Comparison of ENCODE assay signal across 20 mouse cellular contexts in the genomic region with DNA sequence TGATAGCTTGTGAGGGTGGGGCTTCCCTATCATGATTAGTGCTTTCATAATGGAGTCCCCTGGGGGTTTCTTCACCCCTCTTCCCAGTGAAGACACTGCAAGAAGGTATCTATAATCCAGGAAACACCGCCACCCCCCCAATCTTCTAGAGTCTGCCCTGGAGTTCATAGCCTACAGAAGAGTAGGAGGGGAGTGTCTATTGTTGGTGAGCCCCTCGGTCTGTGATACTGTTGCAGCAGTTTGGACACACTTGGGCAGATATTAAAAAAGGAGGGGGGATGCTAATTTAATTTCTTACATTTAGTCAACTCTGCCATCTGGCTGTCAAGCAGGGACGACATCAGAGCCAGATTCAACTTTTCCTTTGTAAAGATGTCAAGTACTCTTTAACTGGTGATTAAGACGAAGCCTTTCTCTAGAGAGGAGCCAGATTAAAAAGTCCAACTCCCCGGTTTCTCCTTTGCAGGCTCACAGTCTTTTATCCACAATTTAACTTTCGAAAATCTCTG. TPM values are rescaled to one million over a fixed set of nuclear protein-coding genes. Genes with fewer than 3 reads are reported as not detected.
DNase-seq lines count a peak whose midpoint lies in the region; ATAC-seq and TF ChIP-seq lines count a peak whose summit lies in the region.
"Had no signal": no experiment of that assay in that cellular context is flagged by ENCODE, and none has a peak within 500 bp of the region (broad histone marks: within the 10 kb centered on the region; RNA-seq: fewer than 3 reads in every experiment).

No protein-coding gene starts in this region.

- peak; percentile 18; the same call in 1 of the 2 replicates for TF ChIP-seq CTCF in kidney, postnatal 0 days (IDR thresholded peaks at IDR 0.05; ENCODE audit: low read depth)
- TF ChIP-seq CTCF in liver, embryonic 14.5 days (IDR thresholded peaks at IDR 0.05; ENCODE audit: low read depth), result no peak
- peak; percentile 44 for TF ChIP-seq CTCF in midbrain, postnatal 0 days (IDR thresholded peaks at IDR 0.05)

- no peaks in the 10 kb centered on the region for H3K36me3 ChIP-seq in kidney, postnatal 0 days (ENCODE audit: insufficient read depth, low read length)
- no peaks in the 10 kb centered on the region for H3K36me3 ChIP-seq in liver, embryonic 14.5 days (replicated peaks; ENCODE audit: control insufficient read depth, insufficient read depth, low read depth)
- no peaks in the 10 kb centered on the region for H3K36me3 ChIP-seq in midbrain, postnatal 0 days (ENCODE audit: insufficient read depth, low read length)
- H3K36me3 ChIP-seq: embryonic facial prominence, embryonic 12.5 days; forebrain, embryonic 15.5 days; hindbrain, embryonic 12.5 days had no signal

- H3K27ac ChIP-seq in kidney, postnatal 0 days, result no peak overlapping the region
- peak overlapping the region; percentile 13; the same call in 1 of the 2 replicates for H3K27ac ChIP-seq in liver, embryonic 14.5 days
- no peak overlapping the region for H3K27ac ChIP-seq in midbrain, postnatal 0 days (ENCODE audit: low read depth, low read length)
- H3K27ac ChIP-seq: embryonic facial prominence, embryonic 12.5 days; forebrain, embryonic 15.5 days; hindbrain, embryonic 12.5 days had no signal

- ATAC-seq in kidney, postnatal 0 days (replicated peaks; ENCODE audit: low FRiP score, low read depth), result no peak
- no peak for ATAC-seq in liver, embryonic 14.5 days (ENCODE audit: insufficient read depth)
- ATAC-seq in midbrain, postnatal 0 days (ENCODE audit: low FRiP score), result no peak
- ATAC-seq: forebrain, embryonic 15.5 days had no signal

- H3K4me3 ChIP-seq in kidney, postnatal 0 days (replicated peaks; ENCODE audit: low read depth, low read length), result no peak overlapping the region
- H3K4me3 ChIP-seq in liver, embryonic 14.5 days (ENCODE audit: insufficient read depth in 1 of 2, low read depth in 2 of 2, low read length in 2 of 2), result no peak overlapping the region
- H3K4me3 ChIP-seq in midbrain, postnatal 0 days (ENCODE audit: low read depth, low read length), result no peak overlapping the region
- H3K4me3 ChIP-seq: embryonic facial prominence, embryonic 12.5 days; forebrain, embryonic 15.5 days; hindbrain, embryonic 12.5 days had no signal

- H3K9me3 ChIP-seq in kidney, postnatal 0 days (replicated peaks; ENCODE audit: low read length), result no peaks in the 10 kb centered on the region
- H3K9me3 ChIP-seq in liver, embryonic 14.5 days (ENCODE audit: control insufficient read depth, low read length), result no peaks in the 10 kb centered on the region
- H3K9me3 ChIP-seq in midbrain, postnatal 0 days (ENCODE audit: low read length), result no peaks in the 10 kb centered on the region
- H3K9me3 ChIP-seq: embryonic facial prominence, embryonic 12.5 days; forebrain, embryonic 15.5 days; hindbrain, embryonic 12.5 days had no signal

- no peaks in the 10 kb centered on the region for H3K4me1 ChIP-seq in kidney, postnatal 0 days (replicated peaks; ENCODE audit: insufficient read depth, low read length)
- peaks cover 38 to 43% of the 10 kb centered on the region in 2 experiments for H3K4me1 ChIP-seq in liver, embryonic 14.5 days (replicated peaks; ENCODE audit: control insufficient read depth in 2 of 2, insufficient read depth in 2 of 2, low read length in 1 of 2)
- H3K4me1 ChIP-seq in midbrain, postnatal 0 days (ENCODE audit: insufficient read depth, low read length), result no peaks in the 10 kb centered on the region
- H3K4me1 ChIP-seq: embryonic facial prominence, embryonic 12.5 days; forebrain, embryonic 15.5 days; hindbrain, embryonic 12.5 days had no signal

- H3K4me2 ChIP-seq in kidney, postnatal 0 days (ENCODE audit: low read length), result no peak overlapping the region
- no peak overlapping the region for H3K4me2 ChIP-seq in liver, embryonic 14.5 days (ENCODE audit: low read depth)
- H3K4me2 ChIP-seq in midbrain, postnatal 0 days (ENCODE audit: low read depth, low read length, poor library complexity, severe bottlenecking), result no peak overlapping the region
- H3K4me2 ChIP-seq: embryonic facial prominence, embryonic 12.5 days; forebrain, embryonic 15.5 days; hindbrain, embryonic 12.5 days had no signal

- H3K27me3 ChIP-seq in kidney, postnatal 0 days (ENCODE audit: insufficient read depth, low read length), result 0 out of 2 replicates have a peak, but pooled peaks cover 1% of the 10 kb centered on the region
- H3K27me3 ChIP-seq in liver, embryonic 14.5 days (ENCODE audit: control insufficient read depth, insufficient read depth, low read length), result peaks cover 9% of the 10 kb centered on the region
- H3K27me3 ChIP-seq in midbrain, postnatal 0 days (ENCODE audit: insufficient read depth, low read length), result no peaks in the 10 kb centered on the region

- no peak for DNase-seq in kidney, postnatal 0 days (ENCODE audit: low spot score)
- DNase-seq in kidney, postnatal 10 days, result no peak
- DNase-seq in liver, embryonic 14.5 days (ENCODE audit: low read depth in 3 of 3, low spot score in 3 of 3), result no peak
- no peak for DNase-seq in liver
- DNase-seq in retina, embryonic 14.5 days (ENCODE audit: low spot score), result peak; percentile 35
- no peak for DNase-seq in retina, postnatal 1 day
- DNase-seq in midbrain, postnatal 0 days (ENCODE audit: low spot score), result peak; percentile 39
- DNase-seq in natural killer cell, adult 2 months (ENCODE audit: low spot score in 2 of 2), result no peak
- DNase-seq: adrenal gland, postnatal 10 days; cerebellum, adult 11-12 months; cerebellum, adult 9-10 months; cerebellum, postnatal 25 days; gastrocnemius, postnatal 25 days; heart, postnatal 10 days; heart, postnatal 4 days had no signal

- TF ChIP-seq EP300 in liver, embryonic 14.5 days (IDR thresholded peaks at IDR 0.05; ENCODE audit: low read depth), result no peak

- H3K9ac ChIP-seq in kidney, postnatal 0 days (ENCODE audit: low read depth, low read length), result no peak overlapping the region
- no peak overlapping the region for H3K9ac ChIP-seq in liver, embryonic 14.5 days (replicated peaks)
- no peak overlapping the region for H3K9ac ChIP-seq in midbrain, postnatal 0 days (replicated peaks; ENCODE audit: low read length, poor library complexity, severe bottlenecking)
- H3K9ac ChIP-seq: embryonic facial prominence, embryonic 12.5 days; forebrain, embryonic 15.5 days; hindbrain, embryonic 12.5 days had no signal

- WGBS in kidney, postnatal 0 days, result 58% methylated on average over 6 of the region's 6 CpGs
- 63% methylated on average over 6 of the region's 6 CpGs for WGBS in liver, embryonic 14.5 days (ENCODE audit: insufficient replicate concordance)
- WGBS in midbrain, postnatal 0 days, result 26% methylated on average over 6 of the region's 6 CpGs

RNA-seq across cellular contexts. Expression of a gene that starts 7.0 kb away (rescaled TPM):
- polyA plus RNA-seq in kidney, postnatal 0 days (2015; fragmentation: Nextera tagmentation; extraction: Ambion mirVana), result 0.63 and 0.94 TPM in 2 replicates
- polyA plus RNA-seq in liver, embryonic 14.5 days (2012; rRNA removed), result 0.01 TPM in 2 replicates
- polyA plus RNA-seq in liver, embryonic 14.5 days (2014; fragmentation: Nextera tagmentation; extraction: Ambion mirVana), result not detected in 2 replicates
- 4.6 and 5.6 TPM in 2 replicates for total RNA-seq in midbrain, postnatal 0 days (2014; rRNA removed)
- polyA plus RNA-seq in midbrain, postnatal 0 days (2015; fragmentation: Nextera tagmentation; extraction: Ambion mirVana), result 4.8 TPM in 2 replicates
- total RNA-seq: gastrocnemius, adult 18-20 months; gastrocnemius, postnatal 25 days; granulocyte monocyte progenitor cell, adult 5-6 weeks had no signal

Comparison
In these comparisons a context has a peak if more than half of its experiments do, and no peak if none do; other contexts are left out.
1. DNase-seq: peak in retina, embryonic 14.5 days (single experiment) and midbrain, postnatal 0 days (single experiment); none in kidney, postnatal 0 days (single experiment), kidney, postnatal 10 days (single experiment), liver, embryonic 14.5 days (0 of 3), liver (single experiment), retina, postnatal 1 day (single experiment) and natural killer cell, adult 2 months (0 of 2).